Mouse (Mus musculus) CH12.LX (cell line): ENCODE results near the gene Rims3.

ENCODE experiments used
- BHLHE40 ChIP-seq: IDR thresholded peaks from 2 replicates; pipeline ENCODE4 v1.6.1; 2011; ENCODE audit warnings: mild to moderate bottlenecking, low read depth, low read length, improper control_type of control experiment
- CTCF ChIP-seq, 2 experiments: IDR thresholded peaks in 1 of 2; conservative IDR thresholded peaks in 1 of 2; 2 replicates each; pipeline ENCODE4 v1.5.1; 2011 to 2012; ENCODE audit warnings: low read depth in 2 of 2, low read length in 2 of 2, improper control_type of control experiment in 1 of 2, inconsistent platforms in 1 of 2, mild to moderate bottlenecking in 1 of 2, moderate library complexity in 1 of 2
- EP300 ChIP-seq: IDR thresholded peaks from 2 replicates; pipeline ENCODE4 v1.6.1; 2011; ENCODE audit warnings: low read length, improper control_type of control experiment
- MAX ChIP-seq: IDR thresholded peaks from 2 replicates; pipeline ENCODE4 v1.6.1; 2011; ENCODE audit warnings: low read length, improper control_type of control experiment
- PAX5 ChIP-seq: IDR thresholded peaks from 2 replicates; pipeline ENCODE4 v1.6.1; 2012; ENCODE audit warnings: low read length, inconsistent platforms, mixed read lengths
- POLR2A ChIP-seq: IDR thresholded peaks from 2 replicates; pipeline ENCODE4 v1.6.1; 2011; ENCODE audit warnings: low read depth, mild to moderate bottlenecking, improper control_type of control experiment, low read length
- SIN3A ChIP-seq: IDR thresholded peaks from 2 replicates; pipeline ENCODE4 v1.6.1; 2012; ENCODE audit warnings: low read length, improper control_type of control experiment, inconsistent platforms
- TBP ChIP-seq: conservative IDR thresholded peaks from 2 replicates; pipeline ENCODE4 v1.6.1; 2011; ENCODE audit warnings: low read depth, low read length, improper control_type of control experiment
- TCF12 ChIP-seq: IDR thresholded peaks from 2 replicates; pipeline ENCODE4 v1.6.1; 2014; ENCODE audit warnings: low read depth, mild to moderate bottlenecking, inconsistent platforms, low read length, improper control_type of control experiment

DNA sequence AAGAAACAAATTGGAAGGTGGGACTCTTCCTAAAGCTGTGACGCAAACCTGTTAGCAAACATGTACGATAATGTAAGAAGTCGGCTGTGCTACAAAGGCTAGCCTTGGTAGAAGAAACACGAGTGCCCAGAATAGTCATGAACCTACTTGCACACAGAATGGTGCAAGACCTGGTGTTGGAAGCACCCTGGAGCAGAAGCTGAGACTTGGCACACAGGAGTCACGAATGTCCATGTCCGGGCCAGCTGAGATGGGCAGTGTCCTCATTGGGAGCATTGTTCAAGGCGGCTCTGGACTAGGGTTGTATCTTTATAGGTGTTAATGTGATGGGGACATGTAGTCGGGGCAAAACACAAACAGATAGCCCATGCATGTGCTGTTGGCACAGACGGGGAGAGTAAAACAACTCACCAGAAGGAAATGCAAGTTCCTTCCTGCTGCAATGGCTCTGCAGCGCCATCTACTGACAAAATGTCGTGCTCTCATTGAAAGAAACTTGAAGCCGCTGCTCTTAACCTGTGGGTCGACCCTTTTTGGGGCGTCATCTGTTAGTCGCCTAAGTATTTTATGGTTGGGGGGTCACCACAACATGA is 55.0 kb downstream of the Rims3 start:
- TF ChIP-seq CTCF (conservative IDR thresholded peaks at IDR 0.05 in 1 of 2, IDR thresholded peaks at IDR 0.05 in 1 of 2; ENCODE audit: low read depth in 2 of 2, low read length in 2 of 2) = peak; percentile 80 to 95
- no peak for TF ChIP-seq POLR2A
- TF ChIP-seq EP300 = no peak
- TF ChIP-seq BHLHE40 = peak; percentile 54
- no peak for TF ChIP-seq PAX5
- no peak for TF ChIP-seq TBP
- TF ChIP-seq TCF12 = peak; percentile 47; the same call in 1 of the 2 replicates
- TF ChIP-seq MAX = peak; percentile 60; the same call in 1 of the 2 replicates
- TF ChIP-seq SIN3A = peak; percentile 49; the same call in 1 of the 2 replicates
